Mouse (Mus musculus): ENCODE data around the gene Upk1a. TPM values are rescaled to one million over a fixed set of nuclear protein-coding genes. Genes with fewer than 3 reads are reported as not detected.
A peak's percentile ranks its signal among the peaks of the same experiment; 100 is the strongest.

The Upk1a gene
- polyA plus RNA-seq, 1 experiment from 2014 or later, result 5.3 TPM

GRCm38 (mm10) chr7:30553810-30554584 lies 58.6 kb downstream of the Upk1a start:
- 80% methylated on average over 22 of the region's 22 CpGs for WGBS
- Histone ChIP-seq H3K36me3 (peaks cover 40% of the 10 kb centered on the region), H3K27ac (0 out of 2 replicates have a peak overlapping the region, but pooled peaks have one; percentile 99), H3K4me2 (peak overlapping the region; percentile 85), H3K4me3 (replicated peaks) (peak overlapping the region; percentile 66), H3K9me3 (replicated peaks) (no peaks in the 10 kb centered on the region), H3K9ac (0 out of 2 replicates have a peak overlapping the region, but pooled peaks have one; percentile 56), H3K27me3 (no peaks in the 10 kb centered on the region), H3K4me1 (peaks cover 41% of the 10 kb centered on the region)
- ATAC-seq (replicated peaks; ENCODE audit: low FRiP score), result no peak

Small RNA genes lying within 50 kb of the gene (microRNA-seq; reads per million reads assigned to microRNA genes)
- gene Mir3569, result 0.44 reads per million

Other genes with a start within 250 kb of the Upk1a start
- gene Tyrobp, start 199.1 kb downstream of the Upk1a start, polyA plus RNA-seq (2015; fragmentation: Nextera tagmentation; extraction: Ambion mirVana), result 33.8 and 37.9 TPM in 2 replicates
- gene Hcst, start 193.0 kb downstream of the Upk1a start, polyA plus RNA-seq (2015; fragmentation: Nextera tagmentation; extraction: Ambion mirVana), result 0.64 and 1.5 TPM in 2 replicates
- gene Nfkbid, start 191.1 kb downstream of the Upk1a start, polyA plus RNA-seq (2015; fragmentation: Nextera tagmentation; extraction: Ambion mirVana), result 1.3 and 2.0 TPM in 2 replicates
- 24.1 and 28.6 TPM in 2 replicates for gene Aplp1, start 167.3 kb downstream of the Upk1a start, polyA plus RNA-seq (2015; fragmentation: Nextera tagmentation; extraction: Ambion mirVana)
- 0.54 and 0.77 TPM in 2 replicates for gene Kirrel2, start 155.2 kb downstream of the Upk1a start, polyA plus RNA-seq (2015; fragmentation: Nextera tagmentation; extraction: Ambion mirVana)
- 3.6 and 4.8 TPM in 2 replicates for gene Nphs1, start 154.5 kb downstream of the Upk1a start, polyA plus RNA-seq (2015; fragmentation: Nextera tagmentation; extraction: Ambion mirVana)
- 12.8 and 14.4 TPM in 2 replicates for gene Prodh2, start 119.2 kb downstream of the Upk1a start, polyA plus RNA-seq (2015; fragmentation: Nextera tagmentation; extraction: Ambion mirVana)
- gene Arhgap33, start 77.8 kb downstream of the Upk1a start, polyA plus RNA-seq (2015; fragmentation: Nextera tagmentation; extraction: Ambion mirVana), result 11.7 and 16.0 TPM in 2 replicates
- gene Hspb6, start 60.7 kb downstream of the Upk1a start, polyA plus RNA-seq (2015; fragmentation: Nextera tagmentation; extraction: Ambion mirVana), result 12.8 and 20.1 TPM in 2 replicates
- gene Proser3, start 60.5 kb downstream of the Upk1a start, polyA plus RNA-seq (2015; fragmentation: Nextera tagmentation; extraction: Ambion mirVana), result 14.1 and 18.6 TPM in 2 replicates
- 37.6 and 40.5 TPM in 2 replicates for gene Lin37, start 53.0 kb downstream of the Upk1a start, polyA plus RNA-seq (2015; fragmentation: Nextera tagmentation; extraction: Ambion mirVana)
- 94.8 and 102 TPM in 2 replicates for gene U2af1l4, start 49.5 kb downstream of the Upk1a start, polyA plus RNA-seq (2015; fragmentation: Nextera tagmentation; extraction: Ambion mirVana)
- gene Gm49396, start 49.5 kb downstream of the Upk1a start, polyA plus RNA-seq (2015; fragmentation: Nextera tagmentation; extraction: Ambion mirVana), result 15.0 and 17.0 TPM in 2 replicates
- 152 TPM in 2 replicates for gene Psenen, start 49.2 kb downstream of the Upk1a start, polyA plus RNA-seq (2015; fragmentation: Nextera tagmentation; extraction: Ambion mirVana)
- gene Igflr1, start 47.4 kb downstream of the Upk1a start, polyA plus RNA-seq (2015; fragmentation: Nextera tagmentation; extraction: Ambion mirVana), result 3.8 and 6.0 TPM in 2 replicates
- 6.7 and 10.9 TPM in 2 replicates for gene Kmt2b, start 24.1 kb downstream of the Upk1a start, polyA plus RNA-seq (2015; fragmentation: Nextera tagmentation; extraction: Ambion mirVana)
- gene Zbtb32, start 13.9 kb downstream of the Upk1a start, polyA plus RNA-seq (2015; fragmentation: Nextera tagmentation; extraction: Ambion mirVana), result 0.36 and 0.63 TPM in 2 replicates
- gene Cox6b1, start 13.3 kb upstream of the Upk1a start, polyA plus RNA-seq (2015; fragmentation: Nextera tagmentation; extraction: Ambion mirVana), result 1,049 and 1,131 TPM in 2 replicates
- not detected in 2 replicates for gene Etv2, start 23.0 kb upstream of the Upk1a start, polyA plus RNA-seq (2015; fragmentation: Nextera tagmentation; extraction: Ambion mirVana)
- gene Rbm42, start 37.5 kb upstream of the Upk1a start, polyA plus RNA-seq (2015; fragmentation: Nextera tagmentation; extraction: Ambion mirVana), result 118 and 119 TPM in 2 replicates
- 58.0 and 61.1 TPM in 2 replicates for gene Haus5, start 52.1 kb upstream of the Upk1a start, polyA plus RNA-seq (2015; fragmentation: Nextera tagmentation; extraction: Ambion mirVana)
- not detected in 2 replicates for gene Pmis2, start 58.8 kb upstream of the Upk1a start, polyA plus RNA-seq (2015; fragmentation: Nextera tagmentation; extraction: Ambion mirVana)
- 0.58 TPM in 1 of 2 replicates, not detected in the other for gene 2200002J24Rik, start 86.1 kb upstream of the Upk1a start, polyA plus RNA-seq (2015; fragmentation: Nextera tagmentation; extraction: Ambion mirVana)
- 1.3 and 1.5 TPM in 2 replicates for gene Atp4a, start 99.4 kb upstream of the Upk1a start, polyA plus RNA-seq (2015; fragmentation: Nextera tagmentation; extraction: Ambion mirVana)
- gene Tmem147, start 116.7 kb upstream of the Upk1a start, polyA plus RNA-seq (2015; fragmentation: Nextera tagmentation; extraction: Ambion mirVana), result 180 and 192 TPM in 2 replicates
- 0.35 and 0.68 TPM in 2 replicates for gene Gapdhs, start 130.8 kb upstream of the Upk1a start, polyA plus RNA-seq (2015; fragmentation: Nextera tagmentation; extraction: Ambion mirVana)
- gene Sbsn, start 138.6 kb upstream of the Upk1a start, polyA plus RNA-seq (2015; fragmentation: Nextera tagmentation; extraction: Ambion mirVana), result 2.2 and 2.6 TPM in 2 replicates
- gene Dmkn, start 150.9 kb upstream of the Upk1a start, polyA plus RNA-seq (2015; fragmentation: Nextera tagmentation; extraction: Ambion mirVana), result 1.3 and 7.7 TPM in 2 replicates
- 5.8 and 26.9 TPM in 2 replicates for gene Krtdap, start 175.0 kb upstream of the Upk1a start, polyA plus RNA-seq (2015; fragmentation: Nextera tagmentation; extraction: Ambion mirVana)
- 0.19 and 0.49 TPM in 2 replicates for gene Ffar2, start 210.9 kb upstream of the Upk1a start, polyA plus RNA-seq (2015; fragmentation: Nextera tagmentation; extraction: Ambion mirVana)
- gene Ffar3, start 243.3 kb upstream of the Upk1a start, polyA plus RNA-seq (2015; fragmentation: Nextera tagmentation; extraction: Ambion mirVana), result 0.22 and 0.88 TPM in 2 replicates
- gene Ffar1, start 248.7 kb upstream of the Upk1a start, polyA plus RNA-seq (2015; fragmentation: Nextera tagmentation; extraction: Ambion mirVana), result not detected in 2 replicates

Measured in kidney, embryonic 15.5 days (tissue).